Mouse (Mus musculus) hindbrain, postnatal 0 days (tissue): ENCODE measurements at regions not wholly inside any gene's neighbourhood (a gene's known extent, or its start where the extent isn't known, plus 50 kb on each side); places are given as distances from the start of the nearest gene placed in this dataset.

ENCODE experiments used
- ATAC-seq: fragments of 200-750 bp; cut with Nextera tagmentation; 2 replicates; pipeline ENCODE4 v1.8.0; 2017; ENCODE audit warnings: mild to moderate bottlenecking, moderate TSS enrichment, moderate library complexity
- DNase-seq: peaks from one replicate; pipeline ENCODE4 v3.0.0-alpha.2; 2015; ENCODE audit warnings: low spot score
- H3K27ac ChIP-seq: fragments of 300-500 bp; sonication (generic); 2 replicates; pipeline ENCODE4 v1.5.1; 2014; ENCODE audit warnings: mild to moderate bottlenecking
- H3K27me3 ChIP-seq: fragments of 300-500 bp; sonication (generic); 2 replicates; pipeline ENCODE4 v1.6.1; 2014; ENCODE audit warnings: low read length, mixed read lengths; ENCODE audit not compliant: insufficient read depth
- H3K36me3 ChIP-seq: fragments of 300-500 bp; sonication (generic); 2 replicates; pipeline ENCODE4 v1.6.1; 2014; ENCODE audit warnings: low read length, mixed read lengths; ENCODE audit not compliant: insufficient read depth
- H3K4me1 ChIP-seq: fragments of 300-500 bp; sonication (generic); 2 replicates; pipeline ENCODE4 v1.6.1; 2014; ENCODE audit warnings: antibody characterized with exemption, low read length, mixed read lengths; ENCODE audit not compliant: insufficient read depth
- H3K4me2 ChIP-seq: fragments of 300-500 bp; sonication (generic); 2 replicates; pipeline ENCODE4 v1.6.1; 2014; ENCODE audit warnings: low read depth, mild to moderate bottlenecking, low read length, moderate library complexity, mixed read lengths
- H3K4me3 ChIP-seq: fragments of 300-500 bp; sonication (generic); 2 replicates; pipeline ENCODE4 v1.5.1; 2014; ENCODE audit warnings: low read length
- H3K9ac ChIP-seq: fragments of 300-500 bp; sonication (generic); replicated peaks from 2 replicates; pipeline ENCODE4 v1.6.1; 2014; ENCODE audit warnings: mild to moderate bottlenecking, low read length, moderate library complexity, mixed read lengths
- H3K9me3 ChIP-seq: fragments of 300-500 bp; sonication (generic); 2 replicates; pipeline ENCODE4 v1.6.1; 2016; ENCODE audit warnings: low read length, mixed read lengths
- CTCF ChIP-seq: IDR thresholded peaks from 2 replicates; pipeline ENCODE4 v1.5.1; 2016; ENCODE audit warnings: antibody characterized with exemption, control low read depth, low read depth
- WGBS: fragments of 180-500 bp; shearing (Covaris S2); extraction: QIAGEN DNeasy Blood & Tissue Kit; methylation state at CpG from one replicate; pipeline ENCODE4 v1.1.7; 2014; 5-methylcytosine and 5-hydroxymethylcytosine counted together

DNA sequence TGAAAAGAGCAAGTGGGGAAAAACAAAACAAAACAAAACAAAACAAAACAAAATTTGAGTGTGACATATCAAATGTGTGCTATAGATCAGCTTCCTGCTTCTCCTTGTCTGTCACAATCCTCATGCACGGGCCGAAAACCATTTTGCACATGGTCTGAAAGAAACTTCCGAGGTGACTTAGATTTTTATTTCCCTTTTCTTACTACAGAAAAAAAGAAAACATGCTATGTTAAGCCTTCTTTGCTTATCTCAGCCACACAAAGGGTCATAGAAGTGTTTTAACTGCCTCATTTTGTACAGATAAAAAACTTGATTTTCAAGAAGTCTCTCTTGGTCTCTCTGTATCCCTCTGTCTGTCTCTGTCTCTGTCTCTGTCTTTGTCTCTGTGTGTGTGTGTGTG is 654.2 kb downstream of the Trim52 start:
- WGBS: 91% methylated on average over 3 of the region's 3 CpGs
- TF ChIP-seq CTCF: no peak
- no peak overlapping the region for H3K4me3 ChIP-seq
- no peak for ATAC-seq
- H3K27me3 ChIP-seq: no peaks in the 10 kb centered on the region
- no peak overlapping the region for H3K4me2 ChIP-seq
- no peak overlapping the region for H3K9ac ChIP-seq
- no peak for DNase-seq
- no peaks in the 10 kb centered on the region for H3K36me3 ChIP-seq
- no peak overlapping the region for H3K27ac ChIP-seq
- H3K4me1 ChIP-seq: no peaks in the 10 kb centered on the region
- H3K9me3 ChIP-seq: no peaks in the 10 kb centered on the region

DNA sequence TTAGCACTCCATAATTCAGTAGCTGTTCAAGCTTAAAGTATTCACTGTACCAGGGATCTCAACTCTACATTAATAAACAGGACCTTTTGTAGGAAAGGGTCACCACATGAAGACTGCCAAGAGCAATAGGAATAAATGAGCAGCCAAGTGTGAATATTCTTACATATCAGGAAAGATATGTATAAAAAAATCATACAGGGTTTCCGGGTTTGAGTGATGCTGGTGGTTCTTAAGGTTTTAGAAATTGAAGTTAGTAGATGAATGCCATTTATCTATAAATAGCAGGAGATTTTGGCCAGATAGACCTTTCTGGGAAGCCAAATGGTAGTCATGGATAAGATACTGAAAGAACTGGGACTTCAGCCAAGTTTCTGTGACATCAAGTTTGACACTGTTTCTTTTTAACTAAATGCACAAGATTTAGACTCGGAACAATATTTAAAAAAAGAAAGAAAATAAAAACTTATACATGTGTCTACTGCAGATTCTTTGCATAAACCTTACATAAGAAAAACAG is 657.1 kb downstream of the Trim52 start:
- H3K27ac ChIP-seq: no peak overlapping the region
- DNase-seq (peak; percentile 8), ATAC-seq (no peak)
- H3K9ac ChIP-seq: no peak overlapping the region
- no peak for TF ChIP-seq CTCF
- H3K36me3 ChIP-seq: no peaks in the 10 kb centered on the region
- no peak overlapping the region for H3K4me2 ChIP-seq
- H3K4me1 ChIP-seq: no peaks in the 10 kb centered on the region
- no peaks in the 10 kb centered on the region for H3K9me3 ChIP-seq
- 70% methylated on average over 2 of the region's 2 CpGs for WGBS
- no peaks in the 10 kb centered on the region for H3K27me3 ChIP-seq
- no peak overlapping the region for H3K4me3 ChIP-seq

DNA sequence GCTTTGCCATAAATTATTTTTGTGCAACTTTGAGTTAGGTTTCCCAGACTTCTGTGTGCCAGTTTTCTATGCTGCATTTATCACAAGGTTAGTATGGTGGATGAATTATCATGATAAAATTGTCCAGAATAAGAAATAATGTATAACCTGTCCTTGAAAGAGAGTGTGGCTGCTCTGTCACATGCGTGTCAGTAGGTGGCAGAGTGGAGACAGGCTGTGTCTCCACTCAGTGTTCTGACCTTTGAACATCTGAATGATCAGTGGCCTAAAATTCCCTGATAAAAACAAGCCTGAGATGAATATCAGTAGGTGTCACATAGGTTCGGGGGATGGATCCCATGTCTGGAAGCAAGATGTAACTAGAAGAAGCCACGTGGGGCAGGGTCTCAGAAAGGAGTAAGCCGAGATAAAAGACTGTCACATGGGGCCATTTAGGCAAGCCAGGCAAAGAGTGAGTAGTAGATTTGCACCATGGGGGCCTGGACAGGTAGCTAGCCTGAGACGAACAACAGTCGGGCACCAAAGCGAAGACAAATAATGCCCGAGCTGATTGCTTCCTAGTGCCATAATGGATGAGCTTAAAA is 660.0 kb downstream of the Trim52 start:
- no peak overlapping the region for H3K4me3 ChIP-seq
- TF ChIP-seq CTCF: peak; percentile 68
- DNase-seq: peak; percentile 45
- H3K36me3 ChIP-seq: no peaks in the 10 kb centered on the region
- H3K9me3 ChIP-seq: no peaks in the 10 kb centered on the region
- no peak overlapping the region for H3K4me2 ChIP-seq
- H3K27ac ChIP-seq: no peak overlapping the region
- H3K4me1 ChIP-seq: no peaks in the 10 kb centered on the region
- H3K27me3 ChIP-seq: no peaks in the 10 kb centered on the region
- ATAC-seq: no peak
- H3K9ac ChIP-seq: no peak overlapping the region
- 75% methylated on average over 8 of the region's 8 CpGs for WGBS
